Mouse (Mus musculus): ENCODE data around the gene Zkscan1. TPM values are rescaled to one million over a fixed set of nuclear protein-coding genes. Genes with fewer than 3 reads are reported as not detected.

The Zkscan1 gene
- polyA plus RNA-seq, 1 experiment from 2014 or later: 11.1 TPM

DNA sequence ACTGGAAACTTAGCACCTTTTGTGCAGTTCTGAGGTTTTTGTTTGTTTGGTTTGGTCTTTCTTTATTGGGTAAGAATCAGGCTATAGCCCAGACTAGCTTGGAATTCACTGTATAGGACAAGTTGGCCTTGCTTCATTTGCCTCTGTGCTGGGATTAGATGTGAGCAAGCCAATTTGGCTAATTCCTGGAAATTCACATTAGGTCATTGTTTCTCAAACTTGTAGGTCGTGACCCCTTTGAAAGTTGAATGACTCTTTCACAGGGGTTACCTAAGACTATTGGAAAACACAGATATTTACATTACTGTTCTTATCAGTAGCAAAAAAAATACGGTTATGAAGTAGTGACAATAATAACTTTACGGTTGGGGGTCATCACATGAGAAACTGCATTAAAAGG is 69.5 kb downstream of the Zkscan1 start:
- H3K9ac ChIP-seq (ENCODE audit: low read depth, low read length): no peak overlapping the region
- peak overlapping the region; percentile 85 for H3K4me3 ChIP-seq (ENCODE audit: low read length)
- no peaks in the 10 kb centered on the region for H3K9me3 ChIP-seq (ENCODE audit: control insufficient read depth, low read length)
- WGBS: 67% methylated on average over 3 of the region's 3 CpGs
- no peaks in the 10 kb centered on the region for H3K27me3 ChIP-seq (replicated peaks; ENCODE audit: control insufficient read depth, insufficient read depth, low read length)
- H3K27ac ChIP-seq (ENCODE audit: low read length): no peak overlapping the region
- no peak for ATAC-seq
- peaks cover 4% of the 10 kb centered on the region; the same call in 1 of the 2 replicates for H3K36me3 ChIP-seq (ENCODE audit: control insufficient read depth, insufficient read depth, low read length)
- H3K4me2 ChIP-seq (ENCODE audit: low read depth, low read length): peak overlapping the region; percentile 80
- peaks cover 3% of the 10 kb centered on the region for H3K4me1 ChIP-seq (ENCODE audit: control insufficient read depth, insufficient read depth, low read length)

DNA sequence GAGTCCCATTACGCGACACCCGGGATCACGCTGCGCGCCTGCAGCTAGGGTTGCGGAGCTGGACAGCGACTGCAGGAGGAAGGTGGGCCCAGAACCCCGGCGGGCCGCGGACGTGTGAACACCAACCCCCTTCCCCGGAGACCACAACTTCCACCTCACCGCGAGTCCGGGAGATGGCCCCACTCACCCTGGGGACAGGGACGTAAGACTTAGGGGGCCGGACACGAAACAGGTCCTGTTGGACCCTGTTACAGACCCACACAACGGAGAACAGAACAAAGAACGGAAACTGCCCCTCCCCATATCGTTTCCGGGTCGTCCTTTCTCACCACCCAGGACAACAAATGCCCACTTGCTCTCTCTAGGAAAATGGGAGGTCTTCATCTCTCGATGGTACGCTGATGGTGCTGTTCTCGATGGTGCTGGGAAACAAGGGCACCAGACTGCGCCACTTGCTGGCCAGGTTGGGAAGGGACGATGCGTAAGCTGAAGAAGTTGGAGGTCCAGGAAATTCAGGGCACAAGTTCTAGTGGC is 70.6 kb downstream of the Zkscan1 start, which contains the start of gene Zfp113:
Zfp113 (minus strand) TSS at position 302 of the 534 bp plus-strand sequence.
- Histone ChIP-seq H3K9me3 (ENCODE audit: control insufficient read depth, low read length) (no peaks in the 10 kb centered on the region), H3K36me3 (ENCODE audit: control insufficient read depth, insufficient read depth, low read length) (peaks cover 4% of the 10 kb centered on the region; the same call in 1 of the 2 replicates), H3K27ac (ENCODE audit: low read length) (peak within 1 kb of the TSS; percentile 91), H3K4me1 (ENCODE audit: control insufficient read depth, insufficient read depth, low read length) (peaks cover 5% of the 10 kb centered on the region), H3K9ac (ENCODE audit: low read depth, low read length) (peak within 1 kb of the TSS; percentile 92), H3K4me3 (ENCODE audit: low read length) (peak within 1 kb of the TSS; percentile 85), H3K4me2 (ENCODE audit: low read depth, low read length) (peak within 1 kb of the TSS; percentile 80), H3K27me3 (replicated peaks; ENCODE audit: control insufficient read depth, insufficient read depth, low read length) (no peaks in the 10 kb centered on the region)
- under 1% methylated on average over 31 of the region's 31 CpGs for WGBS
- peak; percentile 98 for ATAC-seq

Other genes starting within 250 kb of the Zkscan1 start
- 2.8 and 4.2 TPM in 2 replicates for gene Pilra, start 248.8 kb upstream of the Zkscan1 start, polyA plus RNA-seq (2015; fragmentation: Nextera tagmentation; extraction: Ambion mirVana)
- 1.3 and 1.8 TPM in 2 replicates for gene Pilrb1, start 227.0 kb upstream of the Zkscan1 start, polyA plus RNA-seq (2015; fragmentation: Nextera tagmentation; extraction: Ambion mirVana)
- gene Pilrb2, start 213.3 kb upstream of the Zkscan1 start, polyA plus RNA-seq (2015; fragmentation: Nextera tagmentation; extraction: Ambion mirVana): 1.3 and 1.8 TPM in 2 replicates
- 54.6 and 70.4 TPM in 2 replicates for gene Cyp3a13, start 163.5 kb upstream of the Zkscan1 start, polyA plus RNA-seq (2015; fragmentation: Nextera tagmentation; extraction: Ambion mirVana)
- gene Gjc3, start 122.0 kb upstream of the Zkscan1 start, polyA plus RNA-seq (2015; fragmentation: Nextera tagmentation; extraction: Ambion mirVana): 0.34 and 0.50 TPM in 2 replicates
- gene Azgp1, start 103.6 kb upstream of the Zkscan1 start, polyA plus RNA-seq (2015; fragmentation: Nextera tagmentation; extraction: Ambion mirVana): 0.34 and 0.37 TPM in 2 replicates
- gene Smok3a, start 63.8 kb upstream of the Zkscan1 start, polyA plus RNA-seq (2015; fragmentation: Nextera tagmentation; extraction: Ambion mirVana): not detected in 2 replicates
- not detected in 2 replicates for gene Smok3b, start 63.7 kb upstream of the Zkscan1 start, polyA plus RNA-seq (2015; fragmentation: Nextera tagmentation; extraction: Ambion mirVana)
- gene Smok3c, start 31.9 kb upstream of the Zkscan1 start, polyA plus RNA-seq (2015; fragmentation: Nextera tagmentation; extraction: Ambion mirVana): not detected in 2 replicates
- 40.8 and 44.2 TPM in 2 replicates for gene Zscan21, start 31.8 kb downstream of the Zkscan1 start, polyA plus RNA-seq (2015; fragmentation: Nextera tagmentation; extraction: Ambion mirVana)
- 11.7 and 11.8 TPM in 2 replicates for gene Zfp113, start 70.7 kb downstream of the Zkscan1 start, polyA plus RNA-seq (2015; fragmentation: Nextera tagmentation; extraction: Ambion mirVana)
- gene Cops6, start 76.0 kb downstream of the Zkscan1 start, polyA plus RNA-seq (2015; fragmentation: Nextera tagmentation; extraction: Ambion mirVana): 282 and 303 TPM in 2 replicates
- 16.7 and 17.1 TPM in 2 replicates for gene Ap4m1, start 86.9 kb downstream of the Zkscan1 start, polyA plus RNA-seq (2015; fragmentation: Nextera tagmentation; extraction: Ambion mirVana)
- gene Mcm7, start 87.3 kb downstream of the Zkscan1 start, polyA plus RNA-seq (2015; fragmentation: Nextera tagmentation; extraction: Ambion mirVana): 128 and 147 TPM in 2 replicates
- 64.5 and 69.2 TPM in 2 replicates for gene Taf6, start 102.4 kb downstream of the Zkscan1 start, polyA plus RNA-seq (2015; fragmentation: Nextera tagmentation; extraction: Ambion mirVana)
- 29.9 and 33.7 TPM in 2 replicates for gene Cnpy4, start 102.4 kb downstream of the Zkscan1 start, polyA plus RNA-seq (2015; fragmentation: Nextera tagmentation; extraction: Ambion mirVana)
- 5.7 and 7.0 TPM in 2 replicates for gene Mblac1, start 109.2 kb downstream of the Zkscan1 start, polyA plus RNA-seq (2015; fragmentation: Nextera tagmentation; extraction: Ambion mirVana)
- not detected in 2 replicates for gene Nxpe5, start 140.8 kb downstream of the Zkscan1 start, polyA plus RNA-seq (2015; fragmentation: Nextera tagmentation; extraction: Ambion mirVana)
- gene Lamtor4, start 170.4 kb downstream of the Zkscan1 start, polyA plus RNA-seq (2015; fragmentation: Nextera tagmentation; extraction: Ambion mirVana): 101 and 107 TPM in 2 replicates
- gene BC037034, start 178.9 kb downstream of the Zkscan1 start, polyA plus RNA-seq (2015; fragmentation: Nextera tagmentation; extraction: Ambion mirVana): 3.7 and 3.9 TPM in 2 replicates
- 0.80 and 0.92 TPM in 2 replicates for gene Gal3st4, start 187.8 kb downstream of the Zkscan1 start, polyA plus RNA-seq (2015; fragmentation: Nextera tagmentation; extraction: Ambion mirVana)
- gene Gm43720, start 194.9 kb downstream of the Zkscan1 start, polyA plus RNA-seq (2015; fragmentation: Nextera tagmentation; extraction: Ambion mirVana): 0.06 TPM in 2 replicates
- gene Gpc2, start 194.9 kb downstream of the Zkscan1 start, polyA plus RNA-seq (2015; fragmentation: Nextera tagmentation; extraction: Ambion mirVana): 11.2 and 13.1 TPM in 2 replicates
- gene Stag3, start 195.2 kb downstream of the Zkscan1 start, polyA plus RNA-seq (2015; fragmentation: Nextera tagmentation; extraction: Ambion mirVana): 2.0 and 3.2 TPM in 2 replicates

Measured in intestine, embryonic 16.5 days (tissue).